Mouse (Mus musculus) layer of hippocampus, adult 18-20 months (tissue): ENCODE data around the gene Pigb. TPM values are rescaled to one million over a fixed set of nuclear protein-coding genes. Genes with fewer than 3 reads are reported as not detected.

Experiments used
- DNase-seq, 2 experiments: peaks; one replicate each; pipeline ENCODE4 v3.0.0; 2022; ENCODE audit warnings: low spot score in 2 of 2
- total RNA-seq, 2 experiments: library from RNA; stranded (reverse); gene quantifications; 2 replicates each; pipeline ENCODE4 v1.2.3; 2021

Gene Pigb
- total RNA-seq, 2 experiments from 2014 or later = 12.7 TPM

- no peak for DNase-seq
These were observed 44.0 kb downstream of the Pigb start for GRCm38 (mm10) chr9:72996167-72996566.

GRCm38 (mm10) chr9:72992576-72992975, 47.6 kb downstream of the Pigb start:
- no peak for DNase-seq

- DNase-seq = no peak
These were observed 48.8 kb downstream of the Pigb start for GRCm38 (mm10) chr9:72991420-72991819.

- DNase-seq = no peak
These were observed 51.5 kb downstream of the Pigb start for GRCm38 (mm10) chr9:72988706-72989105.

- DNase-seq = no peak
These were observed 52.5 kb downstream of the Pigb start for GRCm38 (mm10) chr9:72987703-72988102.

- DNase-seq = peak; percentile 99
These were observed 54.6 kb downstream of the Pigb start, which contains the start of the genes Ccpg1os and Ccpg1 for GRCm38 (mm10) chr9:72985250-72986220. TSS of gene Ccpg1os (minus strand) at chr9:72985382. TSS of gene Ccpg1 (plus strand) at chr9:72985429.

GRCm38 (mm10) chr9:72983066-72983465, 57.1 kb downstream of the Pigb start:
- DNase-seq = no peak

GRCm38 (mm10) chr9:72975242-72975641, 64.9 kb downstream of the Pigb start:
- no peak for DNase-seq

- DNase-seq = no peak
These were observed 65.4 kb downstream of the Pigb start for GRCm38 (mm10) chr9:72974734-72975133.

GRCm38 (mm10) chr9:72972984-72973383, 67.2 kb downstream of the Pigb start:
- no peak for DNase-seq

GRCm38 (mm10) chr9:72972435-72972834, 67.7 kb downstream of the Pigb start:
- peak in 1 of 2 experiments; percentile 54 for DNase-seq

- DNase-seq = no peak
These were observed 70.3 kb downstream of the Pigb start for GRCm38 (mm10) chr9:72969874-72970273.

GRCm38 (mm10) chr9:72968349-72969061, 71.7 kb downstream of the Pigb start:
- peak; percentile 87 to 96 for DNase-seq

- DNase-seq = no peak
These were observed 78.2 kb downstream of the Pigb start for GRCm38 (mm10) chr9:72961959-72962358.

GRCm38 (mm10) chr9:72961346-72961745, 78.8 kb downstream of the Pigb start:
- no peak for DNase-seq

- peak; percentile 35 to 75 for DNase-seq
These were observed 81.4 kb downstream of the Pigb start, which contains the start of the genes Dyx1c1 and Gm44503 for GRCm38 (mm10) chr9:72958521-72959450. TSS of gene Dyx1c1 (plus strand) at chr9:72958785. TSS of gene Gm44503 (plus strand) at chr9:72958852.
